Mouse (Mus musculus): ENCODE results near the gene Rps18.

GRCm38 (mm10) chr17:33954646-33955554 is 901 bp downstream of the Rps18 start:
- TF ChIP-seq POLR2A (IDR thresholded peaks at IDR 0.05; ENCODE audit: extremely low read depth, insufficient read depth, low read length), result 0 out of 2 replicates have a peak, but pooled peaks have one; percentile 24
- no peak for TF ChIP-seq CTCF (IDR thresholded peaks at IDR 0.05; ENCODE audit: extremely low read depth, insufficient read depth, low read length)
